Mouse (Mus musculus): ENCODE data around the gene Rbp2. TPM values are rescaled to one million over a fixed set of nuclear protein-coding genes. Genes with fewer than 3 reads are reported as not detected.

Gene Rbp2
- not detected for total RNA-seq (2021)
- long read RNA-seq, experiment 1 = 0 reads
- long read RNA-seq, experiment 2 = 0 reads

GRCm38 (mm10) chr9:98485815-98486214 lies at the start of gene Rbp2:
TSS of gene Rbp2 (plus strand) at chr9:98486115.
- DNase-seq = no peak

- DNase-seq = no peak
Observed at GRCm38 (mm10) chr9:98437819-98438218, 48.1 kb upstream of the Rbp2 start.

GRCm38 (mm10) chr9:98439091-98439490 lies 46.8 kb upstream of the Rbp2 start:
- no peak for DNase-seq

- DNase-seq = no peak
Observed at GRCm38 (mm10) chr9:98442638-98443037, 43.3 kb upstream of the Rbp2 start.

GRCm38 (mm10) chr9:98445359-98446149 lies 40.4 kb upstream of the Rbp2 start:
- no peak for DNase-seq

GRCm38 (mm10) chr9:98450976-98451375 lies 34.9 kb upstream of the Rbp2 start:
- no peak for DNase-seq

GRCm38 (mm10) chr9:98466709-98467108 lies 19.2 kb upstream of the Rbp2 start:
- DNase-seq = no peak

GRCm38 (mm10) chr9:98480172-98480749 lies 5.7 kb upstream of the Rbp2 start:
- DNase-seq = no peak

- DNase-seq = no peak
Observed at GRCm38 (mm10) chr9:98482256-98482655, 3.7 kb upstream of the Rbp2 start.

GRCm38 (mm10) chr9:98485020-98485419 lies 895 bp upstream of the Rbp2 start:
- no peak for DNase-seq

GRCm38 (mm10) chr9:98487273-98487672 lies 1.4 kb downstream of the Rbp2 start:
- no peak for DNase-seq

GRCm38 (mm10) chr9:98489532-98489931 lies 3.6 kb downstream of the Rbp2 start:
- no peak for DNase-seq

- no peak for DNase-seq
Observed at GRCm38 (mm10) chr9:98490128-98490527, 4.2 kb downstream of the Rbp2 start.

- DNase-seq = no peak
Observed at GRCm38 (mm10) chr9:98491071-98491470, 5.2 kb downstream of the Rbp2 start.

- no peak for DNase-seq
Observed at GRCm38 (mm10) chr9:98492212-98492611, 6.3 kb downstream of the Rbp2 start.

GRCm38 (mm10) chr9:98492821-98493220 lies 6.9 kb downstream of the Rbp2 start:
- DNase-seq = no peak

- DNase-seq = no peak
Observed at GRCm38 (mm10) chr9:98497157-98497556, 11.2 kb downstream of the Rbp2 start.

GRCm38 (mm10) chr9:98497990-98498389 lies 12.1 kb downstream of the Rbp2 start:
- DNase-seq = no peak

GRCm38 (mm10) chr9:98498717-98499268 lies 12.9 kb downstream of the Rbp2 start:
- no peak for DNase-seq

GRCm38 (mm10) chr9:98499601-98500000 lies 13.7 kb downstream of the Rbp2 start:
- DNase-seq = no peak

- no peak for DNase-seq
Observed at GRCm38 (mm10) chr9:98507480-98507879, 21.6 kb downstream of the Rbp2 start.

- DNase-seq = no peak
Observed at GRCm38 (mm10) chr9:98510363-98511055, 24.6 kb downstream of the Rbp2 start.

- no peak for DNase-seq
Observed at GRCm38 (mm10) chr9:98523872-98524271, 38.0 kb downstream of the Rbp2 start.

All from gastrocnemius, postnatal 10 days (tissue).